ENCODE assay signal across 27 mouse cellular contexts in the genomic region with DNA sequence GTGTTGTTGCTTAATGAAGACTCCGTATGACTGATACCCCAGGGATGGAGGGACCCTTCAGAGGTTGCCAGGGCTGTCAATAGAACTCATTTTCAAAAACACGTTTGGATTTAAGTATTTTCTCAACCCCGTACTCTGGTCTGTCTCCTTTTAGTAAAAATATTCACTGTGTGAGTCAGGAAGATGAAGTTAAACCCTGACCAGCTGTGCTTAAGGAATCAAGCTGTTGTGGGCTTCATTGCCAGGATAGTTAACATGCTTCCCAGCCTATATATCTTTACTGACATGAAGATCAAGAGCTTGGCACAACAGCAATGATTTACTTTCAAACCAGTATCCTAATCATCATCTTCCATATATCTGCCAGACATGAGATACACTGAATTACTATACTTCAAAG.
"Had no signal": no experiment of that assay in that cellular context is flagged by ENCODE, and none has a peak within 500 bp of the region (broad histone marks: within the 10 kb centered on the region; RNA-seq: fewer than 3 reads in every experiment).

No protein-coding gene starts in this region.

- H3K4me2 ChIP-seq: heart, embryonic 12.5 days; hindbrain, embryonic 12.5 days; hindbrain, embryonic 14.5 days; intestine, embryonic 15.5 days; kidney, embryonic 15.5 days; limb, embryonic 12.5 days; liver, embryonic 12.5 days had no signal

- H3K36me3 ChIP-seq: heart, embryonic 10.5 days; heart, embryonic 12.5 days; hindbrain, embryonic 10.5 days; hindbrain, embryonic 12.5 days; intestine, embryonic 15.5 days; kidney, embryonic 15.5 days; limb, embryonic 10.5 days; limb, embryonic 12.5 days; liver, embryonic 12.5 days had no signal

- H3K27ac ChIP-seq: gastrocnemius, adult 2 months; heart, embryonic 10.5 days; hindbrain, embryonic 10.5 days; hindbrain, embryonic 12.5 days; hindbrain, embryonic 14.5 days; intestine, embryonic 15.5 days; kidney, embryonic 15.5 days; layer of hippocampus, adult 2 months; left cerebral cortex, adult 2 months; limb, embryonic 10.5 days; limb, embryonic 12.5 days; liver, embryonic 12.5 days; liver, embryonic 14.5 days had no signal

- H3K4me3 ChIP-seq: gastrocnemius, adult 2 months; heart, embryonic 10.5 days; heart, embryonic 12.5 days; hindbrain, embryonic 10.5 days; hindbrain, embryonic 12.5 days; intestine, embryonic 15.5 days; kidney, embryonic 15.5 days; layer of hippocampus, adult 2 months; left cerebral cortex, adult 2 months; limb, embryonic 10.5 days; limb, embryonic 12.5 days; liver, embryonic 12.5 days had no signal

- H3K27me3 ChIP-seq: heart, embryonic 12.5 days; hindbrain, embryonic 12.5 days; intestine, embryonic 15.5 days; kidney, embryonic 15.5 days; limb, embryonic 12.5 days; liver, embryonic 12.5 days had no signal

- ATAC-seq: hindbrain, embryonic 16.5 days; inflammation-experienced regulatory T-cells, adult 6 months; intestine, embryonic 15.5 days; intestine, postnatal 0 days; liver, embryonic 12.5 days had no signal

- H3K9me3 ChIP-seq: heart, embryonic 10.5 days; heart, embryonic 12.5 days; hindbrain, embryonic 10.5 days; hindbrain, embryonic 12.5 days; intestine, embryonic 15.5 days; kidney, embryonic 15.5 days; limb, embryonic 10.5 days; limb, embryonic 12.5 days; liver, embryonic 12.5 days had no signal

- DNase-seq: gastrocnemius, adult 2 months; gastrocnemius, postnatal 10 days; gastrocnemius, postnatal 25 days; heart, adult 18-20 months; heart, postnatal 10 days; heart, postnatal 4 days; kidney, adult 18-20 months; kidney, adult 8-10 months; kidney, postnatal 10 days; kidney, postnatal 25 days; kidney, postnatal 4 days had no signal

- H3K4me1 ChIP-seq: heart, embryonic 10.5 days; heart, embryonic 12.5 days; hindbrain, embryonic 10.5 days; hindbrain, embryonic 12.5 days; intestine, embryonic 15.5 days; kidney, embryonic 15.5 days; limb, embryonic 10.5 days; limb, embryonic 12.5 days; liver, embryonic 12.5 days had no signal

- H3K9ac ChIP-seq: heart, embryonic 12.5 days; hindbrain, embryonic 12.5 days; hindbrain, embryonic 14.5 days; intestine, embryonic 15.5 days; kidney, embryonic 15.5 days; limb, embryonic 12.5 days; liver, embryonic 12.5 days; liver, embryonic 14.5 days had no signal
